Mouse (Mus musculus) midbrain, postnatal 0 days (tissue): Measurements from ENCODE around the gene Wipf3. TPM values are rescaled to one million over a fixed set of nuclear protein-coding genes. Genes with fewer than 3 reads are reported as not detected.

Experiments
- ATAC-seq: fragments of 200-750 bp; cut with Nextera tagmentation; 2 replicates; pipeline ENCODE4 v1.8.0; 2017; ENCODE audit warnings: moderate number of reproducible peaks, mild to moderate bottlenecking, moderate TSS enrichment, moderate library complexity; ENCODE audit not compliant: low FRiP score
- DNase-seq: peaks from one replicate; pipeline ENCODE4 v3.0.0-alpha.2; 2015; ENCODE audit warnings: low spot score
- H3K27ac ChIP-seq: fragments of 300-500 bp; sonication (generic); 2 replicates; pipeline ENCODE4 v1.5.1; 2014; ENCODE audit warnings: low read depth, mild to moderate bottlenecking, low read length, mixed read lengths
- H3K27me3 ChIP-seq: fragments of 300-500 bp; sonication (generic); 2 replicates; pipeline ENCODE4 v1.6.1; 2014; ENCODE audit warnings: low read length, control low read depth, mixed read lengths; ENCODE audit not compliant: insufficient read depth
- H3K36me3 ChIP-seq: fragments of 300-500 bp; sonication (generic); 2 replicates; pipeline ENCODE4 v1.6.1; 2014; ENCODE audit warnings: low read length, control low read depth, mixed read lengths; ENCODE audit not compliant: insufficient read depth
- H3K4me1 ChIP-seq: fragments of 300-500 bp; sonication (generic); 2 replicates; pipeline ENCODE4 v1.6.1; 2014; ENCODE audit warnings: mild to moderate bottlenecking, control low read depth, antibody characterized with exemption, low read length, mixed read lengths; ENCODE audit not compliant: insufficient read depth
- H3K4me2 ChIP-seq: fragments of 300-500 bp; sonication (generic); 2 replicates; pipeline ENCODE4 v1.6.1; 2014; ENCODE audit warnings: low read depth, mild to moderate bottlenecking, low read length, mixed read lengths; ENCODE audit not compliant: poor library complexity, severe bottlenecking
- H3K4me3 ChIP-seq: fragments of 300-500 bp; sonication (generic); 2 replicates; pipeline ENCODE4 v1.5.1; 2014; ENCODE audit warnings: low read depth, mild to moderate bottlenecking, low read length, moderate library complexity
- H3K9ac ChIP-seq: fragments of 300-500 bp; sonication (generic); replicated peaks from 2 replicates; pipeline ENCODE4 v1.6.1; 2014; ENCODE audit warnings: mild to moderate bottlenecking, low read length, moderate library complexity, mixed read lengths; ENCODE audit not compliant: poor library complexity, severe bottlenecking
- H3K9me3 ChIP-seq: fragments of 300-500 bp; sonication (generic); 2 replicates; pipeline ENCODE4 v1.6.1; 2016; ENCODE audit warnings: low read length, control low read depth
- CTCF ChIP-seq: IDR thresholded peaks from 2 replicates; pipeline ENCODE4 v1.5.1; 2016; ENCODE audit warnings: antibody characterized with exemption, mild to moderate bottlenecking
- WGBS: fragments of 180-500 bp; shearing (Covaris S2); extraction: QIAGEN DNeasy Blood & Tissue Kit; methylation state at CpG from one replicate; pipeline ENCODE4 v1.1.7; 2014; 5-methylcytosine and 5-hydroxymethylcytosine counted together
- polyA plus RNA-seq: library from polyadenylated mRNA; unstranded; fragments of >200 nt; fragmentation: Nextera tagmentation; extraction: Ambion mirVana; gene quantifications from 2 replicates; pipeline ENCODE4 v1.2.1, GENCODE M21; 2015
- total RNA-seq: library from RNA; depleted of rRNA; stranded (reverse); fragments of >200 nt; gene quantifications from 2 replicates; pipeline ENCODE4 v1.2.3, GENCODE M21; 2014

The Wipf3 gene
- total and polyA plus RNA-seq, 2 experiments from 2014 or later = 1.7 to 5.9 TPM

- DNase-seq (no peak), ATAC-seq (no peak)
- Histone ChIP-seq H3K4me2 (no peak overlapping the region), H3K9ac (no peak overlapping the region), H3K27me3 (no peaks in the 10 kb centered on the region), H3K4me3 (no peak overlapping the region), H3K36me3 (no peaks in the 10 kb centered on the region), H3K4me1 (no peaks in the 10 kb centered on the region), H3K27ac (no peak overlapping the region), H3K9me3 (no peaks in the 10 kb centered on the region)
- no peak for TF ChIP-seq CTCF
- WGBS = 88% methylated on average over 7 of the region's 7 CpGs
Observed at GRCm38 (mm10) chr6:54412879-54413278, 16.5 kb upstream of the Wipf3 start.

GRCm38 (mm10) chr6:54425230-54425629 is 4.2 kb upstream of the Wipf3 start:
- TF ChIP-seq CTCF = no peak
- Histone ChIP-seq H3K27me3 (no peaks in the 10 kb centered on the region; the same call in 1 of the 2 replicates), H3K4me1 (no peaks in the 10 kb centered on the region), H3K9ac (no peak overlapping the region), H3K36me3 (no peaks in the 10 kb centered on the region), H3K4me3 (no peak overlapping the region), H3K27ac (no peak overlapping the region), H3K4me2 (no peak overlapping the region), H3K9me3 (no peaks in the 10 kb centered on the region)
- 91% methylated on average over 8 of the region's 8 CpGs for WGBS
- ATAC-seq (no peak), DNase-seq (no peak)

GRCm38 (mm10) chr6:54428850-54429446 is 455 bp upstream of the Wipf3 start:
- H3K27ac ChIP-seq = peak overlapping the region; percentile 47; the same call in 1 of the 2 replicates
- H3K4me2 ChIP-seq = peak overlapping the region; percentile 84
- no peaks in the 10 kb centered on the region; the same call in 1 of the 2 replicates for H3K27me3 ChIP-seq
- peak overlapping the region; percentile 72 for H3K4me3 ChIP-seq
- H3K36me3 ChIP-seq = no peaks in the 10 kb centered on the region
- no peaks in the 10 kb centered on the region for H3K9me3 ChIP-seq
- no peak for TF ChIP-seq CTCF
- 9% methylated on average over 14 of the region's 14 CpGs for WGBS
- peak overlapping the region; percentile 73 for H3K9ac ChIP-seq
- no peak for DNase-seq
- peak; percentile 50 for ATAC-seq
- peaks cover 5% of the 10 kb centered on the region; the same call in 1 of the 2 replicates for H3K4me1 ChIP-seq

GRCm38 (mm10) chr6:54430221-54430620 is 818 bp downstream of the Wipf3 start:
- ATAC-seq (no peak), DNase-seq (no peak)
- peaks cover 10% of the 10 kb centered on the region; the same call in 1 of the 2 replicates for H3K4me1 ChIP-seq
- no peak overlapping the region for H3K27ac ChIP-seq
- no peaks in the 10 kb centered on the region for H3K9me3 ChIP-seq
- H3K4me3 ChIP-seq = peak overlapping the region; percentile 72
- no peaks in the 10 kb centered on the region; the same call in 1 of the 2 replicates for H3K27me3 ChIP-seq
- WGBS = 39% methylated on average over 7 of the region's 7 CpGs
- H3K4me2 ChIP-seq = peak overlapping the region; percentile 84
- no peak for TF ChIP-seq CTCF
- peak overlapping the region; percentile 73 for H3K9ac ChIP-seq
- H3K36me3 ChIP-seq = no peaks in the 10 kb centered on the region

GRCm38 (mm10) chr6:54431761-54432160 is 2.4 kb downstream of the Wipf3 start:
- no peak overlapping the region for H3K9ac ChIP-seq
- TF ChIP-seq CTCF = no peak
- ATAC-seq (no peak), DNase-seq (peak; percentile 29)
- H3K4me3 ChIP-seq = no peak overlapping the region
- H3K9me3 ChIP-seq = no peaks in the 10 kb centered on the region
- H3K36me3 ChIP-seq = no peaks in the 10 kb centered on the region
- H3K4me1 ChIP-seq = peaks cover 10% of the 10 kb centered on the region; the same call in 1 of the 2 replicates
- H3K27ac ChIP-seq = no peak overlapping the region
- H3K27me3 ChIP-seq = no peaks in the 10 kb centered on the region
- H3K4me2 ChIP-seq = peak overlapping the region; percentile 84
- 48% methylated on average over 10 of the region's 10 CpGs for WGBS

- WGBS = 82% methylated on average over 9 of the region's 9 CpGs
- ATAC-seq (no peak), DNase-seq (no peak)
- Histone ChIP-seq H3K36me3 (no peaks in the 10 kb centered on the region), H3K9me3 (no peaks in the 10 kb centered on the region), H3K27ac (no peak overlapping the region), H3K9ac (no peak overlapping the region), H3K27me3 (no peaks in the 10 kb centered on the region), H3K4me2 (no peak overlapping the region), H3K4me1 (peaks cover 10% of the 10 kb centered on the region; the same call in 1 of the 2 replicates), H3K4me3 (no peak overlapping the region)
- no peak for TF ChIP-seq CTCF
Observed at GRCm38 (mm10) chr6:54432191-54432590, 2.8 kb downstream of the Wipf3 start.
